Mouse (Mus musculus) cerebellum, adult 9-10 months (tissue): Measurements from ENCODE around the gene Fads1.

Experiments used
- DNase-seq: peaks from one replicate; pipeline ENCODE4 v3.0.0; 2022

Fads1 gene

GRCm38 (mm10) chr19:10216101-10216500, 33.4 kb downstream of the Fads1 start:
- DNase-seq: no peak

- no peak for DNase-seq
Measured at GRCm38 (mm10) chr19:10219108-10219507, 36.4 kb downstream of the Fads1 start.

GRCm38 (mm10) chr19:10219593-10219992, 36.9 kb downstream of the Fads1 start:
- DNase-seq: no peak

GRCm38 (mm10) chr19:10221585-10221984, 38.9 kb downstream of the Fads1 start:
- no peak for DNase-seq

- DNase-seq: no peak
Measured at GRCm38 (mm10) chr19:10222656-10223055, 40.0 kb downstream of the Fads1 start.

- no peak for DNase-seq
Measured at GRCm38 (mm10) chr19:10223561-10223960, 40.9 kb downstream of the Fads1 start.

GRCm38 (mm10) chr19:10224637-10225453, 42.2 kb downstream of the Fads1 start:
- DNase-seq: no peak

- no peak for DNase-seq
Measured at GRCm38 (mm10) chr19:10225767-10226166, 43.1 kb downstream of the Fads1 start.

- DNase-seq: no peak
Measured at GRCm38 (mm10) chr19:10231016-10231415, 48.3 kb downstream of the Fads1 start.

- no peak for DNase-seq
Measured at GRCm38 (mm10) chr19:10231871-10232270, 49.2 kb downstream of the Fads1 start.

- DNase-seq: no peak
Measured at GRCm38 (mm10) chr19:10232327-10233017, 49.8 kb downstream of the Fads1 start.

- no peak for DNase-seq
Measured at GRCm38 (mm10) chr19:10235784-10236565, 53.3 kb downstream of the Fads1 start.

GRCm38 (mm10) chr19:10238477-10238876, 55.8 kb downstream of the Fads1 start:
- DNase-seq: no peak

GRCm38 (mm10) chr19:10239419-10239818, 56.7 kb downstream of the Fads1 start:
- DNase-seq: no peak

- no peak for DNase-seq
Measured at GRCm38 (mm10) chr19:10239975-10240653, 57.4 kb downstream of the Fads1 start.

- DNase-seq: peak; percentile 51
Measured at GRCm38 (mm10) chr19:10240654-10241305, 58.1 kb downstream of the Fads1 start, which contains the start of gene Myrf. TSS of gene Myrf (minus strand) at chr19:10240748.

- no peak for DNase-seq
Measured at GRCm38 (mm10) chr19:10242916-10243315, 60.2 kb downstream of the Fads1 start.

GRCm38 (mm10) chr19:10244183-10244582, 61.5 kb downstream of the Fads1 start:
- DNase-seq: no peak
